Mouse (Mus musculus) cortical plate, adult 2 months (tissue): ENCODE data around the gene Flt3l. TPM values are rescaled to one million over a fixed set of nuclear protein-coding genes. Genes with fewer than 3 reads are reported as not detected.
"Not testable (repeated sequence)": the region's sequence is repeated elsewhere in the genome, so short reads cannot be mapped to it uniquely, and the experiment has no call there.

ENCODE experiments used
- H3K27ac ChIP-seq: fragments of 200-500 bp; 2 replicates; pipeline ENCODE4 v1.5.1; 2012; ENCODE audit warnings: low read length, control low read depth, inconsistent platforms; ENCODE audit not compliant: insufficient read depth
- H3K4me1 ChIP-seq: fragments of 200-500 bp; 2 replicates; pipeline ENCODE4 v1.6.1; 2011; ENCODE audit warnings: low read length; ENCODE audit not compliant: control insufficient read depth, insufficient read depth
- H3K4me3 ChIP-seq: fragments of 200-500 bp; 2 replicates; pipeline ENCODE4 v1.5.1; 2011; ENCODE audit warnings: mild to moderate bottlenecking, low read length, control low read depth; ENCODE audit not compliant: insufficient read depth
- CTCF ChIP-seq: fragments of 200-500 bp; IDR thresholded peaks from 2 replicates; pipeline ENCODE4 v1.5.1; 2011; ENCODE audit warnings: mild to moderate bottlenecking, control low read depth, low read length; ENCODE audit not compliant: insufficient read depth; ENCODE audit errors: extremely low read depth
- POLR2A ChIP-seq: fragments of 200-500 bp; IDR thresholded peaks from 2 replicates; pipeline ENCODE4 v1.6.1; 2011; ENCODE audit warnings: mild to moderate bottlenecking, low read length, control low read depth; ENCODE audit not compliant: insufficient read depth; ENCODE audit errors: extremely low read depth
- polyA plus RNA-seq: library from polyadenylated mRNA; depleted of rRNA; stranded (reverse); fragments of >200 nt; gene quantifications from 2 replicates; pipeline ENCODE4 v1.2.3, GENCODE M21; 2012

Gene Flt3l
- polyA plus RNA-seq, 1 experiment: 18.4 TPM

DNA sequence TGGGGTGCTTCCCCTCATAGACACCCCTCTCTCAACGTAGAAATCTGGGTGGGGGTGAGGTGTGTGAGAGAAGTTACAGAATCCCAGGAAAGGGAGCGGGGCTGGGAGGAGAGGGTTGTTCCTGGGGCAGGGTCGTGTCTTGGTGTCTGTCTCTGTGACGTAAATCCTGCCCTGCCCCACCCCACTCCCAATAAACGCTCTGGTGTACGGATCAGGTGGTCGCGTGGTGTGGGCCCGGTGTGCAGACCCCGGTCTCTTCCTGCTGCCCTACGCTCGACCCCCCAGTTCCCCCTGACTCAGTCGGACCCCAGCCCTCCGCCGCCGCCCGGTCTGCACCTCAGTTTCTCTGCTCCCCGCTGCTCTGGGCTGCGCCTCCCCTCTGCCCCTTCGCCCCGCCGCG, 39.7 kb upstream of the Flt3l start:
- Histone ChIP-seq H3K27ac (no peak overlapping the region), H3K4me1 (no peaks in the 10 kb centered on the region), H3K4me3 (no peak overlapping the region)
- TF ChIP-seq CTCF (no peak), POLR2A (peak; percentile 39; the same call in 1 of the 2 replicates)

DNA sequence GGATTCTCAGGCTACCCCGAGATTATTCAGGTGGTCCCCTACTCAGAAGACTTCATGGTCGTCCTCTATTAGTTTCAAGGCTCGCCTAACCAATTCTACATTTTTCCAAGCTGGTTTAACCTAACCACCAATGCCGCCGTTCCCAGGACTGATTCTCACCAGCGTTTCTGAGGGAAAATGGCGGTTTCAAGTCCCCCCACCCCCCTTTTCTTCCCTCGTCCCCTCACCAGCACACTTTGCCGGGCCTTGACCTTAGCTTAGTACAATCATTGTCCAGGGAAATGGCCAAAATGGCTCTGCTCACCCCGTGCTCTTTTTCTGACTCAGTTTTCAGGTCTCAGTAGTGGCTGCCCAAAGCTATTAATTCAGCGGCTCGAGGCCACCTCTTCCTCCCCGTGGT, 39.2 kb upstream of the Flt3l start:
- Histone ChIP-seq H3K27ac (no peak overlapping the region), H3K4me1 (no peaks in the 10 kb centered on the region), H3K4me3 (no peak overlapping the region)
- TF ChIP-seq CTCF (no peak), POLR2A (no peak)

- Histone ChIP-seq H3K4me3 (no peak overlapping the region), H3K27ac (no peak overlapping the region)
These were observed 38.5 kb upstream of the Flt3l start for GRCm38 (mm10) chr7:45174567-45175280.

GRCm38 (mm10) chr7:45173772-45174171, 37.5 kb upstream of the Flt3l start:
- TF ChIP-seq CTCF: peak; percentile 35
- not testable (repeated sequence) for H3K27ac ChIP-seq, H3K4me3 ChIP-seq, H3K4me1 ChIP-seq

More at GRCm38 (mm10) chr7:45174567-45175280, 38.5 kb upstream of the Flt3l start:
- TF ChIP-seq POLR2A (no peak), CTCF (no peak)
- no peaks in the 10 kb centered on the region for H3K4me1 ChIP-seq

- TF ChIP-seq POLR2A: no peak; the same call in 1 of the 2 replicates
- TF ChIP-seq CTCF: peak; percentile 36
- Histone ChIP-seq H3K4me3 (no peak overlapping the region), H3K27ac (no peak overlapping the region), H3K4me1 (0 out of 2 replicates have a peak, but pooled peaks cover 2% of the 10 kb centered on the region)
These were observed 36.7 kb upstream of the Flt3l start for GRCm38 (mm10) chr7:45172974-45173373.

DNA sequence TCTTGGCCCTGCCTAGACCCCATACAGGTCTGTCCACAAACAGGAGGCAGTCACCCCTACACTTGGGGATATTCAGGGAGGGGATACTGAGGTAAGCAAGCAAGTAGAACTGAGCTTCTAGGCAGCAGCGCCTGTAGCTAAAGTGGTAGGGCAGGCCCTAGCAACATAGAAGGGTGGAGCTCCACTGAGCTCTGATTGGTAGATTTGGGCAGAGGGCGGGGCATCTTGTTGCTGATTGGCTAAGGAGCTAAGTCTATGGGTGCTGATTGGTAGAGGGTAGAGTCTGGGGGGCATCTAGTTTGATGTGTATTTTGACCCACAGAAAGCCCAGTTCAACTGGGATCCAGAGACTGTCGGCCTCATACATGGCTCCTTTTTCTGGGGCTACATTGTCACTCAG, 33.3 kb upstream of the Flt3l start:
- 0 out of 2 replicates have a peak, but pooled peaks cover 2% of the 10 kb centered on the region for H3K4me1 ChIP-seq
- TF ChIP-seq CTCF: no peak
- peak; percentile 48; the same call in 1 of the 2 replicates for TF ChIP-seq POLR2A
- no peak overlapping the region for H3K4me3 ChIP-seq
- H3K27ac ChIP-seq: 0 out of 2 replicates have a peak overlapping the region, but pooled peaks have one; percentile 17

GRCm38 (mm10) chr7:45168656-45169055, 32.4 kb upstream of the Flt3l start:
- TF ChIP-seq CTCF (no peak), POLR2A (peak; percentile 49; the same call in 1 of the 2 replicates)
- H3K4me3 ChIP-seq: peak overlapping the region; percentile 85
- H3K4me1 ChIP-seq: 0 out of 2 replicates have a peak, but pooled peaks cover 2% of the 10 kb centered on the region
- H3K27ac ChIP-seq: peak overlapping the region; percentile 93

- Histone ChIP-seq H3K27ac (peak overlapping the region; percentile 93), H3K4me1 (0 out of 2 replicates have a peak, but pooled peaks cover 2% of the 10 kb centered on the region), H3K4me3 (peak overlapping the region; percentile 85)
- TF ChIP-seq CTCF (no peak), POLR2A (no peak)
These were observed 31.7 kb upstream of the Flt3l start for GRCm38 (mm10) chr7:45167761-45168445.

- Histone ChIP-seq H3K4me3 (peak overlapping the region; percentile 85), H3K27ac (peak overlapping the region; percentile 93), H3K4me1 (peaks cover 4% of the 10 kb centered on the region; the same call in 1 of the 2 replicates)
- TF ChIP-seq POLR2A (peak; percentile 45; the same call in 1 of the 2 replicates), CTCF (no peak)
These were observed 30.7 kb upstream of the Flt3l start for GRCm38 (mm10) chr7:45166950-45167401.
